Mouse (Mus musculus): ENCODE measurements at regions not wholly inside any gene's neighbourhood (a gene's known extent, or its start where the extent isn't known, plus 50 kb on each side); places are given as distances from the start of the nearest gene placed in this dataset.

DNA sequence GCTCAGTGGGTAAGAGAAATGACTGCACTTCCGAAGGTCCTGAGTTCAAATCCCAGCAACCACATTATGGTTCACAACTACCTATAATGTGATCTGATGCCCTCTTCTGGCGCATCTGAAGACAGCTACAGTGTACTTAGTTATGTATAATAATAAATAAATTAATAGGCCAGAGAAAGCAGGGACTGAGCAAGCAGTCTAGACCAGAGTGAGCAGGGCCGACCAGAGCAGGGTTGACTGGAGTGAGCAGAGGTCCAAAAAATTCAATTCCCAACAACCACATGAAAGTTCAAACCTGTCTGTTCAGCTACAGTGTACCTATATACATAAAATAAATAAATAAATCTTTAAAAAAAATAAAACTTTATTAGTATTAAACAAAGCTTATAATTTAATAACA lies 52.2 kb upstream of the Pdc start:
- TF ChIP-seq MAX (IDR thresholded peaks at IDR 0.05) (no peak), CTCF (IDR thresholded peaks at IDR 0.05; ENCODE audit: control insufficient read depth, insufficient read depth, insufficient read length) (no peak), CEBPB (IDR thresholded peaks at IDR 0.05; ENCODE audit: low read depth) (no peak), MYOD1 (IDR thresholded peaks at IDR 0.05; ENCODE audit: control insufficient read depth, insufficient read length, low read depth) (no peak), MYOG (IDR thresholded peaks at IDR 0.05; ENCODE audit: control insufficient read depth, extremely low read depth, insufficient read length) (no peak)

All from C2C12 (cell line).